Mouse (Mus musculus) spleen, adult 12 weeks (tissue): ENCODE data around the gene Ffar4.

Experiments used
- DNase-seq: peaks from one replicate; pipeline ENCODE4 v3.0.0; 2022; ENCODE audit warnings: low spot score

Ffar4 gene

GRCm38 (mm10) chr19:38107871-38108270 lies 11.0 kb downstream of the Ffar4 start:
- no peak for DNase-seq

DNA sequence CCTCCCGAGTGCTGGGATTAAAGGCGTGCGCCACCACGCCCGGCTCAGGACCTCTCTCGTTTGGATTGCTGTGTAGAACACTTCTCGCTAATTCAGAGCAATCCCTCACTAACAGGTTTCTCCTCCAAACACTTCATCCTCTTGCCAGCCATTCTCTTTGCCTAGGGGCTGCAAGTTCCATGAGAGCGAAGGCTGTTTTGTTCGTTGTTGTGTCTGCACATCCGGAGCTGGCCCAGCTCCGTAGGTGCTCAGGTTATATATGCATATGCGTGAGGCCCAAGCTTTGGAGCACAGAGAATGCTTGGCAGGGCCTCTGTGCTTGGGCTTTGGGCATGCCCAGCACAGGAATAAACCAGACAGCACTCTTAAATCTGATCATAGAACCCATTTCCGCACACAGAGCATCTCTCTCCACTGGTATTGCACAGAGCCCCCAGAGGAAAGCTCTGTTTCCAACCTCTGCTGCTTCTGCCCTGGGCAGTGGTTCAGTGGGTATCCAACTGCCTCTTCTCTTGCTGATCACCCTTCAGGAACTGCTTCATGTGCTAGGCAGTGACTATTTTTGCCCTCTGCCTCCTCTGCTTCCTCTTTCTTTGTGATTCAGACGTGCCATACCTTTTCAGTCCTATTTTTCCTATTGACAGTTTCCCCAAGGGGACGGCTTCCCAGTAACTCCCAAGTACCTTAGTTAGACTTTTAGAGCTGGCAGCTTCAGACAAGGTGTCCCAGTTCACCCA lies 12.8 kb downstream of the Ffar4 start:
- DNase-seq = no peak

DNA sequence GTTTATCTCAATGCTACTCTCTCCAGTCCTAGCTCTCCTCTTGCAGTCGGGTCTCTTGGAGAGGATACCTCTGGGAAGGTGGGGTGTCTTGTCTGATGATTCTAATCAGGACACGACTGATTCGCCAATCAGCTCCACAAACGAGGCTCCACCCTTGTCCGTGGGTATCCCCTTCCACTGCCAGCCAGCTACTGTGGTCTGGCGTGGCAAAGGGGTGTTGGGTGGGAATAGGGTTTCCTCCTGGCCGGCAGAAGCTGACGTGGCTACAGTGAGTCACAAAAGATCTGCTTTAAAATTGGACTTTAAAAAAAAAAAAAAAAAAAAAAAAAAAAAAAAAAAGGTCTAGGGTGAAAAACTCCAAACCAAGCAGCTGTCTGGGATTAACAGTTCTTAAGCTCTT lies 14.2 kb downstream of the Ffar4 start:
- DNase-seq = no peak

DNA sequence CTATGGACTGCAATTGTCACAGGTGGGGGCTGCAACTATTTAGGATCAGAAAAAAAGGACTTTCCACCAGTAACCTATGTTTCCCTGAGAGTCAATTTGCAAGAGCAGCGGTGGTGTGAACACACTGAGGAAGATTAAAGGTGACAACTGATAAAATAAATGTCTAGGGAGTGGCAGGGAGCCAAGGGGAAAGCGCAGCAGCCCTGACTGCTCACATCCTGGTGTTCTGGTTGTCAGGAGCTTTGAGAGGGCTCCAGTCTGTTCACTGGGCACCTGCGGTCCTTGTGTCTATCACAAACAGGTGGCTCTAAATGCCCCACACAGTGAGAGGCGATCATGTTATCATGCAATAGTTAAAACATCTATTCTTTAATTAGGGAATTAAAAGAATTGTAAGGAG lies 15.7 kb downstream of the Ffar4 start:
- no peak for DNase-seq

DNA sequence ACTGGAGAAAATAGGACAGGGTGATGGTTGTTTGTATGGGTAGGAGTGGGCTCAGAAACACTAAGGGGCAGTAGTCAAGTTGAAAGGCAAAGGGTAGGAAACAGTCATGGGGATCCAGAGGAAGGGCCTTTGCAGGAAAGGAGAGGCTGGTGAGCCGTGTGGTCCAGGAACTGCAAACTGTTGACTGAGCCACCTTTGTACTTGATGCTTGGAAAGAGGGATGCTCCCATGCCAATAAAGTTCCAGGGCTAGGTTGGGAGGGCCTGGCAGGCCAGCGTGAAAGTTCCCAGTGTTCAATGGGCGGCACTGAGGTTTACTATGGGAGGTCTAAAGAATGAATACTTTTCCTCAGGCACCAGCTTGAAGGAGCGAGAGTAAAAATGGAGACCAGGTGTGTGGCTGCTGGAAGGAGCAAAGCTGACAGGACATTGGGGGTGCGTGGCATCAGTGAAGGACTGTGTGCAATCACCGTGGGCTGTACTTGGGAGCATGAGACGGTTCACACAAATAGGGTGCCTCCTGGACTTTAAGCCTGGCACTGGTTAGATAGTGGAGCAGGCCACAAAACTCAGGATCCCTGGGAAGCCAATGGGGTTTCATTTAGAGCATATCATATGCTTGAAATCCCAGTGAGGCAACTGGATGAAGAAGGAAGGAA lies 18.1 kb downstream of the Ffar4 start:
- no peak for DNase-seq

DNA sequence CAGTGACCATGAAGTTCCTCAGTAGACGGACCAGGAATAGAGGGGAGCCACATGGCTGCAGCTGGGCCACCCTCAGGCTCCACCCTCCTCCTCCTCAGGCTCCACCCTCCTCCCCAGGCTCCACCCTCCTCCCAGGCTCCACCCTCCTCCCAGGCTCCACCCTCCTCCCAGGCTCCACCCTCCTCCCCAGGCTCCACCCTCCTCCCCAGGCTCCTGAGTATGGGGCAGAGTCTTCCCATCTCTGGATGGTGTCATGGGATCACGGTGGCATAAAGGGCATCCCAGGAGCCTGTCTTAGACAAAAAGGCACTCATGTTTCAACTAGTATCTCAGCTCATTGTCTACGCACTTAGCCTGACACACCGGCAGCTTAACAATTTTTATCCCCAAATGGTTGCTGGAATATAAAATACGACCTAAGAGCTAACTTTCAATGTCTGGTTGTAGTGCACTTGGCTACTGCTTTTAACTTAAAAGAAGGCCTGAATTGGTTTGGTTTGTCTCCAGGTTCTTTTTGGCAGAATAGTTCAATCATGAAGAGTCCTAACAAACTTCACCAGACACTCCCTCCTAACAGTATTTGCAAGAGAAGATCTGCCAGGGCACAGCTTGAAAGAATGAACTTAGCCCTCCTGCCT lies 23.4 kb downstream of the Ffar4 start:
- DNase-seq = no peak

DNA sequence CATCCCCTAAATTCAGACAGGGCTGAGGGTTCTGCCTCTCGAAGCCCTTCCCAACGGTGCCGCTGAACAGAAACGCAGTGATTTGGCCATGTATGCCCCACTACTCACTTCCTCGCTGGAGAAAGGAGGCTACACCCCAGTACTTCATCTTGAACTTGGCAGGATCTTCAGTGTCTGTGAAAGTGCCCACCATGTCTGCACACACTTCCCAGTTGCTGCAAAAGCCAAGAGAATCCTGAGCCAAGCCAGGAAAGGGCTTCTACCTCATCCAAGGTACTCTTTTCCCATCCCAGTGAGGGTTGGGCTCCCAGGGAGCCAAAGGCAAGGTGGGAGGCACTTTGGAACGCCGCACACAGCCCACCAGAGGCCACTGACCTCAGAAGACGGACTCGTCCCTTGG lies 27.1 kb downstream of the Ffar4 start:
- no peak for DNase-seq

DNA sequence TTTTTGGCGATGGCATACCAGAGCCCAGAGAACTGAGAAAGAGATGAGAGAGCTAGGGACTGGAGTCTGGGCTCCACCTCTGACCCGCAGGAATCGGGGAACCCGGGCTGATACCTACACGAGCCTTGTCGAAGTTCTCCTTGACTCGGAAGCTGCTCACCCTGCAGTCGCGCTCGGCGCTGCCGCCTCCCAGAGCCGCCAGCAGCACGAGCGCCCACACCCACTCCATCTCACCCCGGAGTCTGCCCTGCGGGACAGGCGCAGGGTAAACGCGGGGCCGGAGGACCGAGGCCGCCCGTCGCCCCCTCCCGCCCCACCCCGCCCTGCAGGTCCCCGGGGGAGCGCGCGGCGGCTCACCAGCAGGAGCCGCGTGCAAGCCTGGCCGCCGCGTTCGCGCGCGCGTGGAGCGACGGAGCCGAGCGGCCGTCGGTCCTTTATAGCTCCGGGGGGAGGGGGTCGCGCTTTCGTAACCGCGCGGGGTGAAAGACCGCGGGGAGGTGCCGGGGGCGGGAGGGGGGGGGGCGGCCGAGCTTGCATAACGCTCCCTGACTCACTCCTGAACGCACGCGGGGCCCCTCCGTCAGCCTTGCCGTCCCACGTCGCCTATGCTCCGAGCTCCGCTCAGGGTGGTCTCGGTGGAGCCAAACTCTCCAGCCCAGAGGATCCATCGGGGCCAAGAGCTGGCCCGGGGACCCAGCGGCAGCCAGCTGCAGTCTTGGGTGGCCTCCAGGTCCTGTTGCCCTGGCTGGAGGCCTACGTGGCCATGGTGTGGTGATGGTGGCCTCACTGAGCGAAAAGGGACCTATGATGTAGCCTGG lies 27.7 kb downstream of the Ffar4 start:
- DNase-seq = no peak

DNA sequence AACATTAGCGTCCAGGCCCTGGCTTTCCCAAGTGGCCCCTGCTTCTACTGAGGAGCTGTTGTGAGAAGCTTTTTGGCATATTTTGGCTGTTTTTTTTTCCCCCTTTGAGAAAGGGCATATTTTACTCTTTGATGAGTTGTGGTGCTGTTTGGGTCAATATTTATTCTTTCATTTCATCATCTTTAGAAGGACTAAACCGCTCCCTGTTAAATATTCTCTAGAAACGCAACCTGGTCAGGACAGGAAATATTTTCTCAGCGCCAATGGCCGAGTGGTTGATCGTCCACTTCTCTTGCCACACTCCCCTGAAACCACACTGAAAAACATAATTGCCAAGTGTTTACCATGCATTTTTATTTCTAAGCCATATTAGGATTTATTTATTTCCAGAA lies 28.3 kb downstream of the Ffar4 start, which contains the start of gene Rbp4:
Rbp4 (minus strand) TSS at position 63 of the 392 bp plus-strand sequence.
- DNase-seq = no peak

- no peak for DNase-seq
Measured at GRCm38 (mm10) chr19:38126656-38127055, 29.8 kb downstream of the Ffar4 start.

DNA sequence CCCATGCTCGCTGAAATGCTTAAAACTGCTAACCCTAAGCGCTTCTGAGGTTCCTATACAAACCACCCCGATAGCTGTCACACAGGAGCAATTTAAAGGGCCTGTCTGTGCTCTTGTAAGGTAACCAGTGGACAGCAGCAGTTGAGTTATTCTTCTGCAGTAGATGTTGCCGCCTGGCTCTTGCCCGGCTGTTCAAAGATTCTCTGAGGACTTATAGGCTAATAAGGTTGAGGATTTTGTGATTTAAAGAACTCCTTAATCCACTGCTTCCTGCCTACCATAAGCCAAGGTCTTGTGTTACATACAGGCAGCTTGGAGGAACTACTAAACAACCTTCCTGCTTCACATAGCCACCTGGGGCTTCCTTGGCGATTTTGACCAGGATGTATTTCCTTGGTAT lies 35.6 kb downstream of the Ffar4 start, which contains the start of gene Pde6c:
Pde6c (plus strand) TSS at position 301 of the 400 bp plus-strand sequence.
- DNase-seq = no peak

DNA sequence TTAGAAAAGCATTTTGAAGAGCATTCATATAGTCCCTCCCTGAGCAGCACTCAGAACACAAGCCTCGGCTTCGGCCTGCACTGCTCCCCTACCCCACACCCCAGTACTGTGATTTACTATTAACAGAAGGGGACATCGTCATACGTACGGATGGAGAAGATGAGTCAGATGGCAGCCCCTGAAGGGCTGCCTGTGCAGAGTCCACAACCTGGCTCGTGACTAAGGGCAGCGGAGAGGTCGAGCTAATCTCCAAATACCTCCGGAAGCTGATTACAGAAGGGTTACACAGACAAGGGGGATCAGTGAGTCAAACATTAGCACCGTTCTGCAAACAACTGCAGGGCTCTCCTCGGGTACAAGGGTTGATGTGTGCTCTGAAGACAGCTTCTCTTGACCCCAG lies 37.1 kb downstream of the Ffar4 start:
- no peak for DNase-seq

DNA sequence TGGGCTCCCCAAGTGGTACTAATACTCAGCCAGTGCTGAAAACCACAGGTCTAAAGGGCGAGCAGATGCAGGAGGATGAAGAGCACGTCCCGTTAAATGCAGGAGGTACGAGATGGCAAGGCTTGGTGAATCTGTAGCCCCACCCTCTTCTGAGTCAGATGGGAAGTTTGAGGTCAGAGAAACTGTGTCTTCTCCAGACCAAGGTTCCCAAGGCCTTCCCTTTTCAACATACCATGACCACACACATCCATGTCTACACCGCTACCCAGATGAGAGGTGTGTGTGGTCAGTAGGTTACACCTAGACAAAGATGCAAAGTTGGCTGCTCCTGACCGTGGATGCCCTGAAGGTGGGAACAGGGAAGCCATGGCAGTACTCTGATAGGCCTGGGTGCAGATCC lies 37.9 kb downstream of the Ffar4 start:
- no peak for DNase-seq

- no peak for DNase-seq
Measured at GRCm38 (mm10) chr19:38143540-38144271, 46.8 kb downstream of the Ffar4 start.

GRCm38 (mm10) chr19:38156243-38156642 lies 59.4 kb downstream of the Ffar4 start:
- DNase-seq = no peak

- no peak for DNase-seq
Measured at GRCm38 (mm10) chr19:38161648-38162354, 64.9 kb downstream of the Ffar4 start.
